In genomic region chr4:24248142-24249054, GRCm38 (mm10) we compare ENCODE assay signal across 11 mouse cellular contexts.
"Had no signal": no experiment of that assay in that cellular context is flagged by ENCODE, and none has a peak within 500 bp of the region (broad histone marks: within the 10 kb centered on the region; RNA-seq: fewer than 3 reads in every experiment).

No protein-coding gene starts in this region.

- H3K27ac ChIP-seq: kidney, embryonic 15.5 days; left cerebral cortex, adult 2 months; limb, embryonic 15.5 days; liver, embryonic 12.5 days; neural tube, embryonic 12.5 days; stomach, postnatal 0 days had no signal

- ATAC-seq: liver, embryonic 12.5 days had no signal

- H3K4me2 ChIP-seq: kidney, embryonic 15.5 days; limb, embryonic 15.5 days; liver, embryonic 12.5 days; lung, embryonic 14.5 days; neural tube, embryonic 12.5 days had no signal

- H3K4me1 ChIP-seq: kidney, embryonic 15.5 days; limb, embryonic 15.5 days; liver, embryonic 12.5 days; neural tube, embryonic 12.5 days had no signal

- H3K9me3 ChIP-seq: kidney, embryonic 15.5 days; limb, embryonic 15.5 days; liver, embryonic 12.5 days; neural tube, embryonic 12.5 days had no signal

- H3K36me3 ChIP-seq: kidney, embryonic 15.5 days; limb, embryonic 15.5 days; liver, embryonic 12.5 days; neural tube, embryonic 12.5 days had no signal

- DNase-seq: kidney, postnatal 14 days; lung, embryonic 14.5 days; lung, postnatal 10 days; lung, postnatal 4 days; thymus, postnatal 4 days had no signal

- H3K9ac ChIP-seq: kidney, embryonic 15.5 days; limb, embryonic 15.5 days; liver, embryonic 12.5 days; lung, embryonic 14.5 days; neural tube, embryonic 12.5 days had no signal

- H3K4me3 ChIP-seq: kidney, embryonic 15.5 days; left cerebral cortex, adult 2 months; limb, embryonic 15.5 days; liver, embryonic 12.5 days; neural tube, embryonic 12.5 days had no signal

- H3K27me3 ChIP-seq: kidney, embryonic 15.5 days; limb, embryonic 15.5 days; liver, embryonic 12.5 days; neural tube, embryonic 12.5 days had no signal
